Mouse (Mus musculus): ENCODE data around the gene Zfp383.
"Not testable (repeated sequence)": the region's sequence is repeated elsewhere in the genome, so short reads cannot be mapped to it uniquely, and the experiment has no call there.

The Zfp383 gene

GRCm38 (mm10) chr7:29908130-29908950 is at the start of gene Zfp383:
Zfp383 (plus strand) TSS chr7:29908223.
- DNase-seq (ENCODE audit: low spot score in 2 of 2): peak; percentile 77 to 78

GRCm38 (mm10) chr7:29859532-29860517 is 48.2 kb upstream of the Zfp383 start, which contains the start of gene Zfp420:
Zfp420 (plus strand) TSS chr7:29859979.
- peak; percentile 83 to 87 for DNase-seq (ENCODE audit: low spot score in 2 of 2)

GRCm38 (mm10) chr7:29861660-29862059 is 46.4 kb upstream of the Zfp383 start:
- no peak for DNase-seq (ENCODE audit: low spot score in 2 of 2)

- DNase-seq (ENCODE audit: low spot score in 2 of 2): no peak
Measured at GRCm38 (mm10) chr7:29874256-29874655, 33.8 kb upstream of the Zfp383 start.

GRCm38 (mm10) chr7:29877561-29877960 is 30.5 kb upstream of the Zfp383 start:
- not testable (repeated sequence) for DNase-seq (ENCODE audit: low spot score in 2 of 2)

GRCm38 (mm10) chr7:29880056-29880455 is 28.0 kb upstream of the Zfp383 start:
- no peak for DNase-seq (ENCODE audit: low spot score in 2 of 2)

- DNase-seq (ENCODE audit: low spot score in 2 of 2): no peak
Measured at GRCm38 (mm10) chr7:29880916-29881315, 27.1 kb upstream of the Zfp383 start.

GRCm38 (mm10) chr7:29890501-29890900 is 17.5 kb upstream of the Zfp383 start:
- DNase-seq (ENCODE audit: low spot score in 2 of 2): no peak

GRCm38 (mm10) chr7:29892756-29893155 is 15.3 kb upstream of the Zfp383 start:
- no peak for DNase-seq (ENCODE audit: low spot score in 2 of 2)

- no peak for DNase-seq (ENCODE audit: low spot score in 2 of 2)
Measured at GRCm38 (mm10) chr7:29898351-29898750, 9.7 kb upstream of the Zfp383 start.

- no peak for DNase-seq (ENCODE audit: low spot score in 2 of 2)
Measured at GRCm38 (mm10) chr7:29904101-29904500, 3.9 kb upstream of the Zfp383 start.

- peak; percentile 58 to 72 for DNase-seq (ENCODE audit: low spot score in 2 of 2)
Measured at GRCm38 (mm10) chr7:29905966-29906681, 1.9 kb upstream of the Zfp383 start, which contains the start of gene Zfp27. Zfp27 (minus strand) TSS chr7:29906572.

GRCm38 (mm10) chr7:29906682-29907058 is 1.4 kb upstream of the Zfp383 start:
- peak in 1 of 2 experiments; percentile 5 for DNase-seq (ENCODE audit: low spot score in 2 of 2)

GRCm38 (mm10) chr7:29907206-29907605 is 817 bp upstream of the Zfp383 start:
- no peak for DNase-seq (ENCODE audit: low spot score in 2 of 2)

GRCm38 (mm10) chr7:29910252-29910651 is 2.2 kb downstream of the Zfp383 start:
- no peak for DNase-seq (ENCODE audit: low spot score in 2 of 2)

GRCm38 (mm10) chr7:29912172-29912571 is 4.1 kb downstream of the Zfp383 start:
- no peak for DNase-seq (ENCODE audit: low spot score in 2 of 2)

- DNase-seq (ENCODE audit: low spot score in 2 of 2): no peak
Measured at GRCm38 (mm10) chr7:29917371-29918061, 9.5 kb downstream of the Zfp383 start.

GRCm38 (mm10) chr7:29918062-29918453 is 10.0 kb downstream of the Zfp383 start:
- DNase-seq (ENCODE audit: low spot score in 2 of 2): no peak

GRCm38 (mm10) chr7:29921439-29922093 is 13.5 kb downstream of the Zfp383 start:
- DNase-seq (ENCODE audit: low spot score in 2 of 2): no peak

GRCm38 (mm10) chr7:29922780-29923179 is 14.8 kb downstream of the Zfp383 start:
- DNase-seq (ENCODE audit: low spot score in 2 of 2): no peak

Data from spleen, postnatal 36 days (tissue).